9 mouse cellular contexts compared by ENCODE assay signal in genomic region chr14:25460801-25461675, GRCm38 (mm10). TPM values are rescaled to one million over a fixed set of nuclear protein-coding genes. Genes with fewer than 3 reads are reported as not detected.
DNase-seq lines count a peak whose midpoint lies in the region; ATAC-seq and TF ChIP-seq lines count a peak whose summit lies in the region.
"Had no signal": no experiment of that assay in that cellular context is flagged by ENCODE, and none has a peak within 500 bp of the region (broad histone marks: within the 10 kb centered on the region; RNA-seq: fewer than 3 reads in every experiment).

No protein-coding gene starts in this region.

- no peak for ATAC-seq in limb, embryonic 12.5 days (ENCODE audit: insufficient number of reproducible peaks, insufficient read depth, low FRiP score, low TSS enrichment, low read depth)
- ATAC-seq in midbrain, embryonic 11.5 days (ENCODE audit: low FRiP score) = no peak

- no peak for DNase-seq in spleen, adult 2 months (ENCODE audit: low read depth in 1 of 2, low spot score in 2 of 2)
- DNase-seq in spleen, adult 12 weeks (ENCODE audit: low spot score) = no peak
- DNase-seq in embryo, embryonic 10.5 days (ENCODE audit: low spot score) = peak; percentile 71
- DNase-seq in heart, adult 8-10 months (ENCODE audit: low spot score) = peak; percentile 69
- DNase-seq in kidney, adult 8-10 months = peak; percentile 88 to 89
- peak; percentile 94 for DNase-seq in midbrain, embryonic 11.5 days (ENCODE audit: low spot score, missing footprints)
- peak; percentile 55 for DNase-seq in right cerebral cortex, postnatal 4 days

- no peaks in the 10 kb centered on the region for H3K9me3 ChIP-seq in limb, embryonic 12.5 days
- no peaks in the 10 kb centered on the region for H3K9me3 ChIP-seq in midbrain, embryonic 11.5 days (ENCODE audit: control insufficient read depth, low read length)

- TF ChIP-seq CTCF in spleen, adult 2 months (IDR thresholded peaks at IDR 0.05; ENCODE audit: extremely low read depth, insufficient read depth, insufficient read length, insufficient replicate concordance) = no peak

- H3K27ac ChIP-seq in spleen, adult 2 months (ENCODE audit: insufficient read depth, low read length) = peak overlapping the region; percentile 93
- H3K27ac ChIP-seq in limb, embryonic 12.5 days = peak overlapping the region; percentile 100
- H3K27ac ChIP-seq in midbrain, embryonic 11.5 days (ENCODE audit: low read depth, low read length) = peak overlapping the region; percentile 99

- no peaks in the 10 kb centered on the region for H3K36me3 ChIP-seq in spleen, adult 2 months (ENCODE audit: control insufficient read depth, insufficient read depth, low read length)
- no peaks in the 10 kb centered on the region for H3K36me3 ChIP-seq in limb, embryonic 12.5 days
- H3K36me3 ChIP-seq in midbrain, embryonic 11.5 days (ENCODE audit: control insufficient read depth, insufficient read depth, low read length) = no peaks in the 10 kb centered on the region

- H3K4me2 ChIP-seq in limb, embryonic 12.5 days = peak overlapping the region; percentile 97
- H3K4me2 ChIP-seq in midbrain, embryonic 11.5 days = peak overlapping the region; percentile 93

- no peaks in the 10 kb centered on the region for H3K27me3 ChIP-seq in spleen, adult 2 months (ENCODE audit: control insufficient read depth, insufficient read depth, low read length)
- H3K27me3 ChIP-seq in limb, embryonic 12.5 days = no peaks in the 10 kb centered on the region
- no peaks in the 10 kb centered on the region for H3K27me3 ChIP-seq in midbrain, embryonic 11.5 days (ENCODE audit: control insufficient read depth, insufficient read depth, low read length)
- H3K27me3 ChIP-seq: Patski had no signal

- peak overlapping the region; percentile 99 for H3K9ac ChIP-seq in limb, embryonic 12.5 days (replicated peaks)
- peak overlapping the region; percentile 100 for H3K9ac ChIP-seq in midbrain, embryonic 11.5 days (ENCODE audit: low read length)

- 1% methylated on average over 42 of the region's 42 CpGs for WGBS in spleen, adult 2 months
- under 1% methylated on average over 38 of the region's 42 CpGs for WGBS in limb, embryonic 12.5 days
- WGBS in midbrain, embryonic 11.5 days = under 1% methylated on average over 41 of the region's 42 CpGs

- H3K4me1 ChIP-seq in spleen, adult 2 months (ENCODE audit: control insufficient read depth, insufficient read depth, insufficient read length) = peaks cover 34% of the 10 kb centered on the region; the same call in 1 of the 2 replicates
- H3K4me1 ChIP-seq in limb, embryonic 12.5 days (replicated peaks) = peaks cover 68% of the 10 kb centered on the region
- peaks cover 57% of the 10 kb centered on the region for H3K4me1 ChIP-seq in midbrain, embryonic 11.5 days (ENCODE audit: control insufficient read depth, insufficient read depth, low read length)

- H3K4me3 ChIP-seq in spleen, adult 2 months (ENCODE audit: extremely low read depth, insufficient read depth, insufficient read length) = peak overlapping the region; percentile 92
- H3K4me3 ChIP-seq in limb, embryonic 12.5 days (replicated peaks) = peak overlapping the region; percentile 99
- peak overlapping the region; percentile 99 for H3K4me3 ChIP-seq in midbrain, embryonic 11.5 days (ENCODE audit: low read depth, low read length)

- TF ChIP-seq POLR2A in spleen, adult 2 months (IDR thresholded peaks at IDR 0.05; ENCODE audit: low read depth, low read length) = no peak

RNA-seq across cellular contexts. Expression of gene Zmiz1, which starts 2.1 kb away (rescaled TPM):
- 48.1 and 48.5 TPM in 2 replicates for polyA plus RNA-seq in spleen, adult 2 months (2012; rRNA removed)
- total RNA-seq in heart, adult 8-10 months (2022) = 10 to 100 TPM; 34.7 to 44.1 (median 40.4) TPM
- 53.4 and 57.1 TPM in 2 replicates for polyA plus RNA-seq in limb, embryonic 12.5 days (2016; fragmentation: Nextera tagmentation; extraction: Ambion mirVana)
- 47.7 and 51.5 TPM in 2 replicates for polyA plus RNA-seq in midbrain, embryonic 11.5 days (2014; fragmentation: Nextera tagmentation; extraction: Ambion mirVana)

Comparison
In these comparisons a context has a peak if more than half of its experiments do, and no peak if none do; other contexts are left out.
1. DNase-seq: peak in embryo, embryonic 10.5 days (single experiment), heart, adult 8-10 months (single experiment), kidney, adult 8-10 months (2 of 2), midbrain, embryonic 11.5 days (single experiment) and right cerebral cortex, postnatal 4 days (single experiment); none in spleen, adult 2 months (0 of 2) and spleen, adult 12 weeks (single experiment).
2. Peak in every context shown above with its lines, with median percentiles within 50 percentile points of each other: H3K27ac ChIP-seq and H3K4me3 ChIP-seq.